Mouse (Mus musculus): ENCODE data around the gene Paqr5.
A peak's percentile ranks its signal among the peaks of the same experiment; 100 is the strongest.

The Paqr5 gene

GRCm38 (mm10) chr9:61960753-61961152 lies 65.9 kb downstream of the Paqr5 start:
- DNase-seq (ENCODE audit: low read depth, low spot score), result no peak

DNA sequence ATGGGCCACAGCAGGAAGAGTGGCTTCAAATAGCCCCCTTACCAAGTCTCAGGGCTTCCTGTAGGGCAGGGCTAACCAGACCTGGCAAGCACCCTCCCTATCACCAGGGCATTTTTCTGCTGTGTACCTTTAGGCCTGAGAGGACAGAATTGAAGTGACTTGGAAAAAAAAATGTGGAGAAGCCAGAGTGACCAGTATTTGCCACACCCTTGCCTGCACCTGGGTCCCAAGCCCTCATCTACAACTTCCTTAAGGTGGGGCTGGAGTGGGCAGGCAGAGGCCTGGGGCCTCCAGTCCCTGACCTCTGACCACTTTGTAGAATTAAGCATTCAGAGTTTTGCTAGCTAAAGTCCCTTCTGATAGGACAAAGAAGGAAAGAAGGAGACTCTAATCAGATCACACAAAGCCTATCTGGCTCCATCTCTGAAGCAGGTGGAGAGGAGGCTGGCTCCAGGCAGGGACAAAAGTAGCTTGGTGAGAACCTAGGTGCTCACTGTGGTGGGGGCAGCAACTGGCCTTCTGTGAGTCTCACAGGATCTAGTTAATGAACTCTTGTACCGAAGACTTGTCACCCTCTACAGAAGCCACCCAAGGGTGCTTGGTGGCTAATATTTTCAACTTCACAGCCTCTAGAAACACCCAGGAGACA lies 66.6 kb downstream of the Paqr5 start:
- no peak for DNase-seq (ENCODE audit: low read depth, low spot score)

DNA sequence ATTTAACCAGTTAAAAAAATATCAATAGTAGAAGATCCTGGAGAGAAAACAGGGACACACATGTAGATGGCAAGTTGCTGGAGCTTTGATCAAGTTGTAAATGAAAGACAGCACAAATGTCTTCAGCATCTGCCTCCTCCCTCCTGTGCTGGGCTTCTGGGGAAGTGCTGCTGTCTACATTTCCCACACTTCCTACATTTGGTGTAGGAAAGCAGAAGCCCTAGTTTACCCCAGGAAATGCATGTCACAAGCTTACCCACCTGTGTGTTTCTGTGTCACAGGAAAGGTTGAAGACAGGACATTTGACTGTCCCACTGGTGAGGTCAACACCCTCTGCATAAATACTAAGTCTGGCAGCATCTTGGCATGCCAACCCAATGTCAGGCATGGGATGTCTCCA lies 71.9 kb downstream of the Paqr5 start:
- no peak for DNase-seq (ENCODE audit: low read depth, low spot score)

DNA sequence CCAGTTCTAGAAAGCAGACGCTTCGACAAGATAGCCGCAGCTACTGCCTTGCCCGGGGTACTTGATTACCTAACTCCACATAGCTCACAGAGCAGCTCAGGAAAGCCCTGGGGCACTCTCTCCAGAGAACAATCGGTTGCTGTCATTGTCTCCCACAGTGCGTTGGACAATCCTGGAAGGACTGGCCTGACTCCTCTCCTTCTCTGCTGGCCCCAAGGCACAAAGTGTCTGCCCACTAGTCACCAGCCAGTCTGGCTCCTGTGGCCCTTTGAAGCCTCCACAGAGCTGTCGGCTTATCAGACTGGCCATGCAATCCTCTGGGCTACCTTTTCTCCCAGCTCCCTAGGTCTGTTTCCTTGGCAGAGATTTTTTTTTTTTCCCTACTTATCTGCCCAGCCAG lies 74.4 kb downstream of the Paqr5 start:
- no peak for DNase-seq (ENCODE audit: low read depth, low spot score)

DNA sequence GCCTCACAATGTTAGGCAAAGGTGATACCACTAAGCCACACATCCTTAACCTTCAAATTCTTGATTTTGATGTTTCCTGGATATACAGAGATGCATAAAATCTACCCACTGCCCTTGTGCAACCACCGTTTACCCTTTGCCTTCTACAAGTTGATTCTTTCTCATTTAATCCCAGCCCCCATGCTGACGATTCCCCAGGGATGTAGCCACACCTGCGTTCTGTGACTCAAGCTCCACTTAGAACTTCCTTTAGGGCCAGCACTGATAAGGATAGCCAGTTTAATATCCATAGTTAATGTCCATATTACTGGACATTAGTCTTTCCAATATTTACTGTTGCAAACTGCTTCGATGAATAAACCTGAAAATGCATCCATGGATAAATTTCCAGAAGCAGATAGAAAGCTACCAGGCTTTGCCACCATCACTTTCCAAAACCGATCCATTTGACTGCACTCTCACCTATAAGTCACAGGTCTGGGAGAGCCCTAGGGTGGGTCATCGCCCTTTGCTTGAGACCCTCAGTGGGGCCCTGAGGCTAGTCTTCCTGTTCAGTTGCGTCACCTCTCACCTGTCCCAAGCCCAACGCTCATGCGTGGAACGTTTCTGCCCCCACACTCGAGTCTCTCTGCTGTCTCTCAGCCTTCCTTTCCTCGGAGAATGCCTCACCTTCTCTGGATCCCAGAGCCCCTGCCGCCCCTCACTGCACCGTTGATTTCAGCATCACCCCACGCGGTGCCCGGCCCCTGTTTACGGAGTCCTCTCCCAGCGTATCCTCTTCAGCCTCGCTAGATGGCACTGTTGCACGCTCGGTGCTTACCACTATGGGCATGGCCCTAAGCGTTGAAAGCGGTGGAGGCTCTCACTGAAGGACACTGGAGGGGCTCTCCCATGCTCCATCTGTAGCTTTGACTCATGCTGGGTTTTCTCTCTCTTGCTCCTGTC lies 79.0 kb downstream of the Paqr5 start:
- DNase-seq (ENCODE audit: low read depth, low spot score), result peak; percentile 66

DNA sequence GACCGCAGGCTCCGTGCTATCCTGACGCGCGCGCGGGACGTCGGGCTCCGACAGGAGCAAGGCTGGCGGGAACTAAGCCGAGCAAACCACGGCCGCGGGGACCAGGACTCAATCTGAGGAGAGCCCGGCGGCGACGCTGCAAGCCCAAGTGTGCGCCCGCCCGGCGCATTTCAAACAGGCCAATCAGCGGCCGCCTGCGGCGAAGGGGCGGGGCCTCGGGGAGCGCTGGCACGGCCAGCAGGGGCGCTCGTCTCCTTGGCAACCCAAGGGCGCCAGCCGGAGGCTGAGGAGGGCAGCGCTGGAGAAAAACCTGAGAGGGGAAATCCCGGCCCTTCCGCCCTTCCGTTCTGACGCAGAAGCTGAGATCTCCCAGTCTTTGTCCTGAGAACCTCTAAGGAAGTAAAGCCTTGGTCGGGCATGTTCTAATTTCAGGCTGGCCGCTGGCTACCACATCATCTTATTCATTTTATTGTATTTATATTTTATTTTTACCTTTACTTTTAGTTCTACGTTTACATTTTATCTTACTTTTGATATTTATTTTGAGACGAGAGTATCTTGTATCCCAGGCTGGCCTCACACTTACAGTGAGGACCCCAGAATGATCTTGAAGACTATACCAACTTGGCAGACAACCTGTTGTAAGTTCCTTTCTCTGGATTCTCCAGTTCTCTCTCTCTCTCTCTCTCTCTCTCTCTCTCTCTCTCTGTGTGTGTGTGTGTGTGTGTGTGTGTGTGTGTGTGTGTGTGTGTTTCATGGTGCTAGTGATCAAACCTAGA lies 79.8 kb downstream of the Paqr5 start, which contains the start of gene Kif23:
Kif23 (minus strand) TSS at position 152 of the 779 bp plus-strand sequence.
- DNase-seq (ENCODE audit: low read depth, low spot score), result peak; percentile 81

DNA sequence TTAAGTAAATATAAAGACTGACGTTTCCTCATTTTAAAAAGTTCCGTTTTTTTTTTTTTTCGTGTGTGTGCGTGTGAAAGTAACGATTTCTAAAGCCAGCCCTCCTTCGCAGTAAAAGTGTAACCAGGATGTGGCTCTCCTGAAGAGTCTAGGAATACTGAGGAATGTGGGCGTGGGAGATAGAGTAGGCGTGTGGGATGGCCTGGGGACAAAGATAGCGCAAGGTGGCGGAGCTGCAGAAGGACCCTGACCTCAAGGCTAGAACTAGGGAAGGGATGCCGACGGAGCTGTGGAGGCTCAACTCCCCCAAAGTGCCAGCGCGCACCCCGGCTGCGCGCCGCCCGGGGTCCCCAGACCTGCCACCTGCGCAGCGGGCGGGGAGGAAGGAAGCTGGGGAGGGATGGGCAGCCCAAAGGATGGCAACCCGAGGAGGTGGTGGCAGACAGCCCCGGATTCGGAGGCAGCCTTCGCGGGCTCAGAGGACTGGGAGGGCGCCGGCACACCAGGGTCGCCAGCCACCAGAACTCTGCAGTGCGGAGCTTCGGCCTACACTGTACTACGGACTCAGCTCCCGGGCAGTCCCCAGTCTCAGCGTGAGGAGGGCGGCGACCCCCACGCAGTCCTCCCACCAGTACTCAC lies 80.6 kb downstream of the Paqr5 start:
- no peak for DNase-seq (ENCODE audit: low read depth, low spot score)

DNA sequence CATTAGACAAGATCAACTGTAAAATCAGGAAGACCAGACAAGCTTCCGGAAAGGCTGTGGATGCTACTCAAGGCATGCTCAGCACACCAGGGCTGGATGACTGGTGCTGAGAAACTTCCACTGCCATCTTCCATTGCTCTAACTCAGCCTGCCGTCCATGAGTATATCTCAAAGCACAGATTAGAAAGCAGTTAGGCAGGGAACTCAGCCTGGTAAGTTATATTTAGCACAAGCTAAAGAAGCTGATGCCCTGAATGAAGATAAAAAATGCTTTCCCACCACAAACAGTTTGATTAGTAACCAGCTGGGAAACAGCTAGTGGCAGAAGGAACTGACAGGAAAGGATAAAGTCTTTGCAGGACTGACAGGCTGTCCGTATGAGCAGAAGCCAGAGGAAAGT lies 85.6 kb downstream of the Paqr5 start:
- no peak for DNase-seq (ENCODE audit: low read depth, low spot score)

DNA sequence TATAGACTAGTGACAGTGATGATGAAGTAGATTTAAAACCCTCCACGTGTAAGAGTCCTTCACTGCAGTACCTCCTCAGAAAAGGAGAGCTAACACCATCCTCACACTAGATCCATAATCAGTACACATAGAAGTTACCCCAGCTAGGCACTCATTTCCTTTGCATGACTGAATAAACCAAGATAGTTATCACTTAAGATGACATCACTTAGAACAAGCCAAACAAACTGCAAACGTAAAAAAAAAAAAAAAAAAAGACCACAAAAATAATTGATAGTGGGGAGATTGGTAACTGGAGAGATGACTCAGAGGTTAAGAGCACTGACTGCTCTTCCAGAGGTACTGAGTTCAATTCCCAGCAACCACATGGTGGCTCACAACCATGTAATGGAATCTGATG lies 93.3 kb downstream of the Paqr5 start:
- DNase-seq (ENCODE audit: low read depth, low spot score), result no peak

- no peak for DNase-seq (ENCODE audit: low read depth, low spot score)
These were observed 94.6 kb downstream of the Paqr5 start for GRCm38 (mm10) chr9:61932009-61932408.

DNA sequence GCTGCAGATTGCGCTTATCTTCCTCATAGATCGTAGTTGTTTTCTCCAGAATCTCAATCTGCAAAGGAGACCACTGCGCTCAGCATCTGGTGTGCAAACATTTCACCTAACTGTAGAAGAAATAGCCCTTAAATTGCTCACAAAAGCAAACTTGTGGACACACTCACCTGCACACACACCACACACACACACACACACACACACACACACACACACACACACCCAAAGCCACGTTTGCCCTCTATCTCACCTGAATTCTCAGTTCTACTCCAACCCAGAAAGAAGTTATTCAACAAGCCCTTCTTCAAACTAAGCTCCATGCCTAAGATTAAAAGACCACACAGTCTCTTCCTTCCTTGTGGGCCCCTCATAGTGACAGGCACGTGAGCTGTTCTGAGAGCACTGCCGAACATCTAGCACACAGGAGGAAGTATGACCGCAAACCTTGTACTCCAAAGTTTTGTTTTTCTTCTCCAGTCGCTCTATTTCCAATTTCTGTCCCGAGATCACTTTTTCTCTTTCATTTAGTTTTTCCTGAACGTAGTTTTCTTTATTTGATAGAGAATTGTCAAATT lies 101.5 kb downstream of the Paqr5 start:
- DNase-seq (ENCODE audit: low read depth, low spot score), result no peak

DNA sequence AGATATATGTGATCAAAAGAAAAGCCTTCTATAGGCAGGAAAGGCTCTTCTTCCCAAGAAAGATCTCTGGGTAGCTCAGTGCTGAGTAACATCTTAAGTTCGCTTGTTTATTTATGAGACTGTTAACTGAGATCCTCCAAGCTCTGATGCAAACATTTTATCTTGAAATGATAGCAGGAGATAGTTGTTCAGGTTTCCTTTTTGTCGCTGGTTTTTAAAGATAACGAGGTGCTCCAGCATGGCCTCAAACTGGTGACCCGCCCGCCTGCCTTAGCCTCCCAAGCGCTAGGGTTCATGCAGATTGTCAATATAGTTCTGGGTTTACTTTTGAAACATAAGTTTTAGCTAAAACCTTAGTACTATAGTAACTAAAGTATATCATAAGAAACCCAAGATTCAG lies 106.3 kb downstream of the Paqr5 start:
- DNase-seq (ENCODE audit: low read depth, low spot score), result no peak

DNA sequence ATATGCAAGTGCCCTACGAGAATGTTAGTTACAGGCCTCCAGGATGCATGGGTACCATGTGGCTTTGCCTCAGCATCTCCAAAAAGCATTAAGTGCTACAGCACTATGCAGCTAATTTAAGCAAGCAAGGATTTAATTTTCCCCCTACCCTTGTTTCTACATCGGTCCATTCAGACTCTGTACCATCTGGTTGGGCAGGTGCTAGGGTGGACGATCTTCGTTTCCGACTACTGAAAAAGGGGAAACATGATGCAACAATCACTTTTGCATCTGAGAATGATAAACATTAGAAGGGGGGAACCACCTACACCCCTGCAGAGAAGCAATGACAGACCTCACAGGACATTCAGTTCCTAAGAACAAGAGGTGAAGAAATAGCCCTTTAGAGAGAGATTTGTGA lies 107.2 kb downstream of the Paqr5 start:
- no peak for DNase-seq (ENCODE audit: low read depth, low spot score)

DNA sequence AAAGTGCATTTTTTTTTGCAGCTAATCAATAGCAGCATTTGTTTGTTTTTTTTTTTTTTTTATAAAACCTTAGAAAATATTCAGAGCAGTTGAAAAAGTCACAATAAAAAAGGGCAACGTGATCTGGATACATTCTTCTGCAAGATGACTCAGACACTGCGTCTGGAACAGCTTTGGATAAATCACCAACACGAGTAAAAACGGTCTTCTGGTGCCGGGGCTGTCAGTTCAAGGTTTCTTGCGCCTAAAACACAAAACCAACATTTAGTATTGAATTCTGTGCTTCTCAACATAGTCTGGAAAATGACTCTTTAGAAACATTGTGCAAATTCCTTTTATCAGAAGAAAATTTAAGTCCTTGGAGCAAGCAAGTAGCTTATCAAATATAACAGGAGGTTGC lies 109.2 kb downstream of the Paqr5 start:
- DNase-seq (ENCODE audit: low read depth, low spot score), result no peak

- no peak for DNase-seq (ENCODE audit: low read depth, low spot score)
These were observed 109.7 kb downstream of the Paqr5 start for GRCm38 (mm10) chr9:61916986-61917385.

DNA sequence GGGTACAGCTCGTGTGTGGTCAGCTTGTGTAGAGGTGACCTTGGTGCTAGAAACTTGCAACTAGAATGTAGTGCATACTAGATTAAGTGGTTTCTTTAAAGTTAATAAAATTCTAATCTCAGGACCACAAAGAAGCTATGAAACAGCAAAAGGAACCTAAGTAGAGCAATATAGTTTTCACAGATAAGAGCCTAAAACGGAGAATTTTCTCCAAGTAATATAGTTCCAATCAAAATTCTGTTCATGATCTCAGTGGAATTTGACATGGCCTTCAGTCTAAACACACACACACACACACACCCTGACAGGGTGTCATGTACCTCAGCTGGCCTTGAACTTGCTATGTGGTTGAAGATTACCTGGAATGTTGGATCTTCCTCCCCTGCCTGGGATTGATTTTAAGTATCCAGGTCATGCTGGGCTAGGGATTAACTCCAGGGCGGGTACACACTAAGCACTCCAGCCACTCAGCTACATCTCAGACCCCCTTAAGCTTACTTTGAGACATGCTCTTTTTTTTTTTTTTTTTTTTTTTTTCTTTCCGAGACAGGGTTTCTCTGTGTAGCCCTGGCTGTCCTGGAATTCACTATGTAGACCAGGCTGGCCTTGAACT lies 111.2 kb downstream of the Paqr5 start:
- no peak for DNase-seq (ENCODE audit: low read depth, low spot score)

- no peak for DNase-seq (ENCODE audit: low read depth, low spot score)
These were observed 111.7 kb downstream of the Paqr5 start for GRCm38 (mm10) chr9:61914917-61915300.

- DNase-seq (ENCODE audit: low read depth, low spot score), result peak; percentile 96
These were observed 112.3 kb downstream of the Paqr5 start, which contains the start of gene Rplp1 for GRCm38 (mm10) chr9:61914203-61914916. TSS of gene Rplp1 (minus strand) at chr9:61914542.

GRCm38 (mm10) chr9:61911300-61912128 lies 115.1 kb downstream of the Paqr5 start:
- no peak for DNase-seq (ENCODE audit: low read depth, low spot score)
